Mouse (Mus musculus) stomach, embryonic 14.5 days (tissue): ENCODE measurements around the gene Slc15a4. TPM values are rescaled to one million over a fixed set of nuclear protein-coding genes. Genes with fewer than 3 reads are reported as not detected.

Source experiments
- ATAC-seq: fragments of 200-750 bp; cut with Nextera tagmentation; 2 replicates; pipeline ENCODE4 v1.8.0; 2017; ENCODE audit warnings: low read depth, moderate TSS enrichment; ENCODE audit not compliant: insufficient number of reproducible peaks, insufficient read depth, low FRiP score
- H3K27ac ChIP-seq: fragments of 300-500 bp; sonication (generic); 2 replicates; pipeline ENCODE4 v1.5.1; 2014; ENCODE audit warnings: mild to moderate bottlenecking, low read length, moderate library complexity, mixed read lengths
- H3K27me3 ChIP-seq: fragments of 300-500 bp; sonication (generic); 2 replicates; pipeline ENCODE4 v1.6.1; 2014; ENCODE audit warnings: low read length, control low read depth, mixed read lengths; ENCODE audit not compliant: control insufficient read depth, insufficient read depth
- H3K36me3 ChIP-seq: fragments of 300-500 bp; sonication (generic); 2 replicates; pipeline ENCODE4 v1.6.1; 2014; ENCODE audit warnings: mild to moderate bottlenecking, control low read depth, low read length, moderate library complexity, mixed read lengths; ENCODE audit not compliant: control insufficient read depth, insufficient read depth
- H3K4me1 ChIP-seq: fragments of 300-500 bp; sonication (generic); 2 replicates; pipeline ENCODE4 v1.6.1; 2014; ENCODE audit warnings: low read length, control low read depth, mixed read lengths; ENCODE audit not compliant: control insufficient read depth, insufficient read depth
- H3K4me2 ChIP-seq: fragments of 300-500 bp; sonication (generic); replicated peaks from 2 replicates; pipeline ENCODE4 v1.6.1; 2014; ENCODE audit warnings: low read depth, low read length, control low read depth
- H3K4me3 ChIP-seq: fragments of 300-500 bp; sonication (generic); 2 replicates; pipeline ENCODE4 v1.5.1; 2014; ENCODE audit warnings: low read depth, low read length, control low read depth
- H3K9ac ChIP-seq: fragments of 300-500 bp; sonication (generic); replicated peaks from 2 replicates; pipeline ENCODE4 v1.6.1; 2014; ENCODE audit warnings: low read depth, mild to moderate bottlenecking, control low read depth, low read length, moderate library complexity, mixed read lengths
- H3K9me3 ChIP-seq: fragments of 300-500 bp; sonication (generic); 2 replicates; pipeline ENCODE4 v1.6.1; 2016; ENCODE audit warnings: low read depth, low read length, control low read depth; ENCODE audit not compliant: control insufficient read depth
- WGBS: fragments of 180-500 bp; shearing (Covaris S2); extraction: QIAGEN DNeasy Blood & Tissue Kit; methylation state at CpG from one replicate; pipeline ENCODE4 v1.1.7; 2014; 5-methylcytosine and 5-hydroxymethylcytosine counted together
- polyA plus RNA-seq: library from polyadenylated mRNA; unstranded; fragments of >200 nt; fragmentation: Nextera tagmentation; extraction: Ambion mirVana; gene quantifications from 2 replicates; pipeline ENCODE4 v1.2.1, GENCODE M21; 2014

The Slc15a4 gene
- polyA plus RNA-seq, 1 experiment from 2014 or later: 17.9 TPM

GRCm38 (mm10) chr5:127649077-127649476 is 16.4 kb upstream of the Slc15a4 start:
- no peak overlapping the region for H3K4me2 ChIP-seq
- H3K27ac ChIP-seq: no peak overlapping the region
- H3K27me3 ChIP-seq: no peaks in the 10 kb centered on the region
- no peaks in the 10 kb centered on the region for H3K9me3 ChIP-seq
- no peak for ATAC-seq
- no peaks in the 10 kb centered on the region for H3K4me1 ChIP-seq
- no peak overlapping the region for H3K4me3 ChIP-seq
- no peak overlapping the region for H3K9ac ChIP-seq
- no peaks in the 10 kb centered on the region for H3K36me3 ChIP-seq

GRCm38 (mm10) chr5:127648046-127648445 is 15.3 kb upstream of the Slc15a4 start:
- 74% methylated on average over 6 of the region's 6 CpGs for WGBS
- Histone ChIP-seq H3K4me1 (no peaks in the 10 kb centered on the region), H3K27ac (no peak overlapping the region), H3K9ac (no peak overlapping the region), H3K27me3 (no peaks in the 10 kb centered on the region), H3K4me2 (no peak overlapping the region), H3K4me3 (no peak overlapping the region), H3K9me3 (no peaks in the 10 kb centered on the region; the same call in 1 of the 2 replicates), H3K36me3 (no peaks in the 10 kb centered on the region)
- no peak for ATAC-seq

- WGBS: 91% methylated on average over 14 of the region's 15 CpGs
- Histone ChIP-seq H3K4me3 (no peak overlapping the region), H3K27ac (no peak overlapping the region), H3K36me3 (no peaks in the 10 kb centered on the region), H3K9ac (no peak overlapping the region), H3K9me3 (peaks cover 7% of the 10 kb centered on the region; the same call in 1 of the 2 replicates), H3K4me2 (no peak overlapping the region), H3K4me1 (no peaks in the 10 kb centered on the region), H3K27me3 (no peaks in the 10 kb centered on the region)
- ATAC-seq: no peak
Observed at GRCm38 (mm10) chr5:127641185-127641958, 8.7 kb upstream of the Slc15a4 start.

GRCm38 (mm10) chr5:127640359-127640758 is 7.7 kb upstream of the Slc15a4 start:
- 93% methylated on average over 3 of the region's 3 CpGs for WGBS
- Histone ChIP-seq H3K36me3 (no peaks in the 10 kb centered on the region), H3K9me3 (peaks cover 7% of the 10 kb centered on the region; the same call in 1 of the 2 replicates), H3K27ac (no peak overlapping the region), H3K27me3 (no peaks in the 10 kb centered on the region), H3K4me3 (no peak overlapping the region), H3K4me2 (no peak overlapping the region), H3K4me1 (no peaks in the 10 kb centered on the region), H3K9ac (no peak overlapping the region)
- ATAC-seq: no peak

- Histone ChIP-seq H3K9ac (no peak overlapping the region), H3K27me3 (no peaks in the 10 kb centered on the region), H3K36me3 (no peaks in the 10 kb centered on the region), H3K9me3 (peaks cover 7% of the 10 kb centered on the region; the same call in 1 of the 2 replicates), H3K27ac (no peak overlapping the region), H3K4me2 (no peak overlapping the region), H3K4me3 (no peak overlapping the region), H3K4me1 (no peaks in the 10 kb centered on the region)
- 91% methylated on average over 13 of the region's 13 CpGs for WGBS
- no peak for ATAC-seq
Observed at GRCm38 (mm10) chr5:127639635-127640034, 6.9 kb upstream of the Slc15a4 start.

GRCm38 (mm10) chr5:127639067-127639605 is 6.4 kb upstream of the Slc15a4 start:
- Histone ChIP-seq H3K9ac (no peak overlapping the region), H3K4me3 (no peak overlapping the region), H3K4me1 (no peaks in the 10 kb centered on the region), H3K27me3 (no peaks in the 10 kb centered on the region), H3K36me3 (no peaks in the 10 kb centered on the region), H3K4me2 (no peak overlapping the region), H3K9me3 (peaks cover 7% of the 10 kb centered on the region; the same call in 1 of the 2 replicates), H3K27ac (no peak overlapping the region)
- 89% methylated on average over 6 of the region's 6 CpGs for WGBS
- ATAC-seq: no peak

GRCm38 (mm10) chr5:127638177-127638576 is 5.5 kb upstream of the Slc15a4 start:
- no peaks in the 10 kb centered on the region for H3K36me3 ChIP-seq
- no peak overlapping the region for H3K4me3 ChIP-seq
- H3K27ac ChIP-seq: no peak overlapping the region
- peaks cover 7% of the 10 kb centered on the region; the same call in 1 of the 2 replicates for H3K9me3 ChIP-seq
- H3K27me3 ChIP-seq: no peaks in the 10 kb centered on the region
- 87% methylated on average over 2 of the region's 2 CpGs for WGBS
- H3K4me1 ChIP-seq: no peaks in the 10 kb centered on the region
- H3K9ac ChIP-seq: no peak overlapping the region
- ATAC-seq: no peak
- H3K4me2 ChIP-seq: no peak overlapping the region

GRCm38 (mm10) chr5:127637622-127638021 is 4.9 kb upstream of the Slc15a4 start:
- Histone ChIP-seq H3K27me3 (no peaks in the 10 kb centered on the region), H3K4me3 (no peak overlapping the region), H3K27ac (no peak overlapping the region), H3K4me2 (no peak overlapping the region), H3K9ac (no peak overlapping the region), H3K4me1 (no peaks in the 10 kb centered on the region), H3K9me3 (0 out of 2 replicates have a peak, but pooled peaks cover 7% of the 10 kb centered on the region), H3K36me3 (no peaks in the 10 kb centered on the region)
- ATAC-seq: no peak
- WGBS: 64% methylated on average over 4 of the region's 4 CpGs
